Mouse (Mus musculus): Measurements from ENCODE around the gene Clns1a. TPM values are rescaled to one million over a fixed set of nuclear protein-coding genes. Genes with fewer than 3 reads are reported as not detected.
A peak's percentile ranks its signal among the peaks of the same experiment; 100 is the strongest.

Clns1a gene
- total RNA-seq, 4 experiments from 2014 or later, result 30.6 to 32.6 (median 31.4) TPM

GRCm38 (mm10) chr7:97726778-97727177 is 30.3 kb downstream of the Clns1a start:
- DNase-seq (ENCODE audit: low spot score in 2 of 2), result no peak

GRCm38 (mm10) chr7:97728666-97729614 is 32.5 kb downstream of the Clns1a start:
- no peak for DNase-seq (ENCODE audit: low spot score in 2 of 2)

GRCm38 (mm10) chr7:97730427-97730826 is 34.0 kb downstream of the Clns1a start:
- DNase-seq (ENCODE audit: low spot score in 2 of 2), result no peak

GRCm38 (mm10) chr7:97733606-97734005 is 37.2 kb downstream of the Clns1a start:
- no peak for DNase-seq (ENCODE audit: low spot score in 2 of 2)

- no peak for DNase-seq (ENCODE audit: low spot score in 2 of 2)
Measured at GRCm38 (mm10) chr7:97735021-97735420, 38.6 kb downstream of the Clns1a start.

GRCm38 (mm10) chr7:97735886-97736420 is 39.5 kb downstream of the Clns1a start:
- DNase-seq (ENCODE audit: low spot score in 2 of 2), result no peak

GRCm38 (mm10) chr7:97737256-97737637 is 40.8 kb downstream of the Clns1a start:
- DNase-seq (ENCODE audit: low spot score in 2 of 2), result no peak

- peak; percentile 77 for DNase-seq (ENCODE audit: low spot score in 2 of 2)
Measured at GRCm38 (mm10) chr7:97737638-97738456, 41.4 kb downstream of the Clns1a start, which contains the start of gene Aqp11. Gene Aqp11 (minus strand): TSS chr7:97738289.

GRCm38 (mm10) chr7:97740948-97741347 is 44.5 kb downstream of the Clns1a start:
- DNase-seq (ENCODE audit: low spot score in 2 of 2), result no peak

GRCm38 (mm10) chr7:97741756-97742291 is 45.4 kb downstream of the Clns1a start:
- no peak for DNase-seq (ENCODE audit: low spot score in 2 of 2)

- DNase-seq (ENCODE audit: low spot score in 2 of 2), result no peak
Measured at GRCm38 (mm10) chr7:97745299-97745698, 48.9 kb downstream of the Clns1a start.

- DNase-seq (ENCODE audit: low spot score in 2 of 2), result no peak
Measured at GRCm38 (mm10) chr7:97747176-97747707, 50.8 kb downstream of the Clns1a start.

GRCm38 (mm10) chr7:97747787-97748497 is 51.5 kb downstream of the Clns1a start:
- DNase-seq (ENCODE audit: low spot score in 2 of 2), result peak; percentile 57 to 64

- DNase-seq (ENCODE audit: low spot score in 2 of 2), result no peak
Measured at GRCm38 (mm10) chr7:97748527-97749206, 52.2 kb downstream of the Clns1a start.

GRCm38 (mm10) chr7:97749207-97750190 is 53.1 kb downstream of the Clns1a start:
- no peak for DNase-seq (ENCODE audit: low spot score in 2 of 2)

- DNase-seq (ENCODE audit: low spot score in 2 of 2), result no peak
Measured at GRCm38 (mm10) chr7:97756967-97757881, 60.8 kb downstream of the Clns1a start.

- DNase-seq (ENCODE audit: low spot score in 2 of 2), result no peak
Measured at GRCm38 (mm10) chr7:97764591-97764990, 68.2 kb downstream of the Clns1a start.

Data from gastrocnemius, adult 8-10 months (tissue).